Mouse (Mus musculus) macrophage (primary cell): ENCODE results near the gene Bap1. TPM values are rescaled to one million over a fixed set of nuclear protein-coding genes. Genes with fewer than 3 reads are reported as not detected.

ENCODE experiments used
- polyA plus RNA-seq: library from polyadenylated mRNA; stranded (reverse); fragments of 250-400 nt; gene quantifications from 3 replicates; pipeline ENCODE4 v1.2.4, GENCODE M21; 2018; ENCODE audit warnings: inconsistent platforms

Bap1 gene
- polyA plus RNA-seq, 1 experiment from 2014 or later = 28.5 TPM

Other genes starting within 250 kb of the Bap1 start
- gene Spcs1, start 249.8 kb upstream of the Bap1 start, polyA plus RNA-seq = 227 to 384 TPM (median 331 TPM) in 3 replicates
- gene Pbrm1, start 232.3 kb upstream of the Bap1 start, polyA plus RNA-seq = 19.0 to 25.4 TPM (median 21.5 TPM) in 3 replicates
- gene Gnl3, start 232.3 kb upstream of the Bap1 start, polyA plus RNA-seq = 29.0 to 64.4 TPM (median 63.1 TPM) in 3 replicates
- gene Smim4, start 122.5 kb upstream of the Bap1 start, polyA plus RNA-seq = 5.9 to 64.8 TPM (median 39.9 TPM) in 3 replicates
- gene Nt5dc2, start 120.4 kb upstream of the Bap1 start, polyA plus RNA-seq = 64.0 to 97.6 TPM (median 77.4 TPM) in 3 replicates
- 241 to 829 TPM (median 623 TPM) in 3 replicates for gene Stab1, start 82.8 kb upstream of the Bap1 start, polyA plus RNA-seq
- 0.50 to 1.8 TPM (median 0.95 TPM) in 3 replicates for gene Tnnc1, start 43.1 kb upstream of the Bap1 start, polyA plus RNA-seq
- gene Nisch, start 34.5 kb upstream of the Bap1 start, polyA plus RNA-seq = 163 to 251 TPM (median 201 TPM) in 3 replicates
- gene Sema3g, start 33.6 kb upstream of the Bap1 start, polyA plus RNA-seq = not detected in 3 replicates
- 4.8 to 7.5 TPM (median 6.3 TPM) in 3 replicates for gene Phf7, start 133 bp upstream of the Bap1 start, polyA plus RNA-seq
- gene Dnah1, start 72.4 kb downstream of the Bap1 start, polyA plus RNA-seq = not detected in 3 replicates
- 31.0 to 52.6 TPM (median 34.4 TPM) in 3 replicates for gene Capn7, start 85.2 kb downstream of the Bap1 start, polyA plus RNA-seq
- 90.6 to 150 TPM (median 150 TPM) in 3 replicates for gene Sh3bp5, start 184.6 kb downstream of the Bap1 start, polyA plus RNA-seq
- gene Eaf1, start 242.9 kb downstream of the Bap1 start, polyA plus RNA-seq = 29.7 to 78.1 TPM (median 30.5 TPM) in 3 replicates
- gene Mettl6, start 243.6 kb downstream of the Bap1 start, polyA plus RNA-seq = 23.8 to 35.1 TPM (median 32.2 TPM) in 3 replicates